Mouse (Mus musculus): ENCODE data around the gene Sfxn2.

GRCm38 (mm10) chr19:46547565-46547964 is 25.6 kb upstream of the Sfxn2 start:
- TF ChIP-seq POLR2A (IDR thresholded peaks at IDR 0.05; ENCODE audit: borderline replicate concordance, extremely low read depth, insufficient read depth, insufficient read length, poor library complexity, severe bottlenecking) = no peak
- no peak for TF ChIP-seq CTCF (IDR thresholded peaks at IDR 0.05; ENCODE audit: borderline replicate concordance, extremely low read depth, insufficient read depth, insufficient read length)
